ENCODE assay signal across 21 mouse cellular contexts in genomic region chr8:36348067-36348466, GRCm38 (mm10).
DNase-seq lines count a peak whose midpoint lies in the region; ATAC-seq lines count a peak whose summit lies in the region.
"Had no signal": no experiment of that assay in that cellular context is flagged by ENCODE, and none has a peak within 500 bp of the region (broad histone marks: within the 10 kb centered on the region; RNA-seq: fewer than 3 reads in every experiment).

No protein-coding gene starts in this region.

- no peak for DNase-seq in frontal cortex, postnatal 10 days (ENCODE audit: low spot score in 2 of 2)
- peak; percentile 23 for DNase-seq in right cerebral cortex, adult 18-20 months
- DNase-seq in right cerebral cortex, postnatal 10 days (ENCODE audit: low spot score in 2 of 2), result no peak
- peak; percentile 70 for DNase-seq in brain, adult 2 months (ENCODE audit: low read depth, low spot score)
- peak; percentile 56 for DNase-seq in telencephalon, adult 2 months (ENCODE audit: low read depth, low spot score)
- DNase-seq in kidney, postnatal 4 days, result no peak
- DNase-seq in retina, postnatal 1 day, result no peak
- DNase-seq: adrenal gland, adult 2 months; adrenal gland, adult 8-10 months; adrenal gland, postnatal 10 days; adrenal gland, postnatal 14 days; adrenal gland, postnatal 25 days; adrenal gland, postnatal 36 days; B cell, adult 2 months; cerebellum, adult 11 months; cerebellum, adult 11-12 months; cerebellum, adult 18-20 months had no signal

- peak; percentile 89 for ATAC-seq in frontal cortex, adult (ENCODE audit: low TSS enrichment)
- ATAC-seq: activated CD4-positive, CD25-positive, alpha-beta regulatory T cell, adult 4 months; CD4-positive, CD25-positive, alpha-beta regulatory T cell, adult 4 months; Patski had no signal

Comparison
In these comparisons a context has a peak if more than half of its experiments do, and no peak if none do; other contexts are left out.
1. DNase-seq: peak in right cerebral cortex, adult 18-20 months (single experiment), brain, adult 2 months (single experiment) and telencephalon, adult 2 months (single experiment); none in frontal cortex, postnatal 10 days (0 of 2), right cerebral cortex, postnatal 10 days (0 of 2), kidney, postnatal 4 days (0 of 2) and retina, postnatal 1 day (single experiment).